Mouse (Mus musculus) naive thymus-derived CD4-positive, alpha-beta T cell, adult 5 months (primary cell): Measurements from ENCODE around the gene Mlc1. TPM values are rescaled to one million over a fixed set of nuclear protein-coding genes. Genes with fewer than 3 reads are reported as not detected.

ENCODE experiments used
- polyA plus RNA-seq: library from polyadenylated mRNA; unstranded; fragments of 100-300 nt; shearing (Covaris generic); gene quantifications from one replicate; pipeline ENCODE4 v1.2.1, GENCODE M21; 2017

The Mlc1 gene
- polyA plus RNA-seq: not detected

DNA sequence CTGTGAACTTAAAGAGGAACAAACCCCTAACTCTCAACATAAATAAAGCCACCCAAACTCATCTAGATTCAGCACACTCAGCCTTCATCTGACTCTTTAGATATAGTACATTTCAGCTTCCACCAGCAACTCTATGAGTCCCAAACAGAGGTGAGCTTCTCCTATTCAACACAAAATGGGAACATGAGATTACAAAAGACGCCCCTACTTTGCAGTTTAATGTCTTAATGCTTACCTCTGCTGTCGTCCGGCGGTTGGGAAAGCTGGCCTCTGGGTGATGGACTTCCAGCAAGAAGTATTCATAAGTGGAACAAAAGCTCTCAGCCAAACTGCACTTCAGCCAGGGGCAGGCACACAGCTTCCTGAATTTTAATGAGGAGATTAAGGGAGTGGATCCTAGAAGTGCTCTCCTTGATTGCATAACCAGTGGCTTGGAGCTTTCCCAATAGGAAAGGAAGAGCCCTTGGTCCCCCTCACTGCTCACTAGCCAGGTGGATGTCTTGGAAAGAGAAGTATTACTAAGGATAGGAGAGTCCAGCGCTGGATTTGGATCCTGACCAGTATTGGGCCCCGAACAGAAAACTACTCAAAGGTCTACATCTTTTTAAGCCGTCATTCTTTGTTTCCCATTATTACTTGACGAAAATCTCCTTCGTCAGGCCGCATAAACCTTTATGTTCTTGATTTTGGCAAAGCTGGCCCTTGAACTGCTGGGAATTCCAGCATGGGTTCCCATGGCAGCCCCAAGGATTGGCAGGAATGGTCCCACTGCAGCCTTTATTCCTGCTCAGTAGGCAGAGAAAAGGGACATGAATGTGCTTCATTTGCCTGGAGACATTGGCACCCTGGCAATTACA lies at the start of gene Mlc1:
Mlc1 (minus strand) TSS at position 727 of the 857 bp plus-strand sequence.

DNA sequence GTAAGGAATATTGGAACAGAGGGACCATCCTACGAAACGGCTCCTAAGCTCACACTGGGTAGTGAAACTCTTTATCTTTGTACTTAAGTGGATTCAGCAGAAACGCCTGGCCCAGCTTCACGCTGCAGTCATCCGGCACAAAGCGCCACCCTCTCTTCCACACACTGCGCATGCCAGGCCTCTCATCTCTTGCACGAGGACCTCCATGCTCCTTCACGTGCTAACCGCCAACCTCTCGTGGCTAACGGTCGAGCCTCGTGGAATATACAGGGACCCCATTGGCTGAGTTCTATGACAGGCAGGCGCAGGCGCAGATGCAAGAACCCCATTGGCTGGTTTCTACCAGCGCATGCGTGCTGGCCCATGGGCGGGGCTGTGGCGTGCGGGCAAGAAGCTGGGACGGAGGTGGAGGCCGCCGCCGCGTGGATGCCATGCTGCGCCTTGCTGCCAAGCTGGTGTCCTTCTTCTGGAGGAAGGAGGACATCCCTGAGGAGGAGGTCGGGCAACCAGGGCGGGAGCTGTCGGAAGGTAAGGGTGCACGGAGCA lies 3.8 kb upstream of the Mlc1 start, which contains the start of gene Mov10l1:
Mov10l1 (plus strand) TSS at position 376 of the 546 bp plus-strand sequence.

DNA sequence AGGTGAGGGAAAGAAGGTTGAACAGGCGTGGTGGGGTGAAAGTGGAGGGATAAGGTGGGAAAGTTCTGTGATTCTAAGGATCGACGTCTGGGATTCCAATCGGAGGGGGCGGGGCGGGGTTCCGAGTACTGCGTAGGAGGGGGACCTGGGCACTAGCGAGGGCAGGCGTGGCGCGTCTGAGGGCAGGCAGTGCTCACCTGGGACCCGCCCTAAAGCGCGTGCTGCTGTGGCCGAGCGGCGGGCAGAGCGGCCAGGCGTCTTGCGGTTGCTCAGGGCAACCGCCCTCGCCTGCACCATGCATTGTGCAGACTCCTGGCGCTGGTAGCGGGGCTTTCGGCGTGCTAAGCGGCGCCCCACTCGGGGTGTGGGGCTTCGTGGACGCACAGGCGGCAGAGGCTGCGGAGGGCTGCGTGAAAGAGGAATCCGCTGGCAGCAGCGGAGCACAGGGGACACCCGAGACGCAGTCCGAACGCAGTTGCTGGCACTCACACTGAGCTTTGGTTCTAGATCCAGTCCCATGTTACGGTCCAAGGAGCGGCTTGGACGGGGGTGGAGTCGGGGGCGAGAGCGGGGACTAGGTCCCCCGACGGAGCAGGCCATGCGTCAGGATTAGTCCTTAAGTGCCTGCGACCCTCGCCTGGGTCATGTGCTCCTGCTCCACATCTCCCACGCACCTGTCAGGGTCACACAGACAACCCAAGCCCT lies 24.3 kb downstream of the Mlc1 start, which contains the start of gene Ttll8:
Ttll8 (minus strand) TSS at position 51 of the 705 bp plus-strand sequence.

Other genes starting within 250 kb of the Mlc1 start
- 87.2 TPM for gene Brd1, start 244.8 kb downstream of the Mlc1 start, polyA plus RNA-seq
- gene Zbed4, start 227.3 kb downstream of the Mlc1 start, polyA plus RNA-seq: 4.7 TPM
- gene Alg12, start 159.7 kb downstream of the Mlc1 start, polyA plus RNA-seq: 8.5 TPM
- 27.6 TPM for gene Creld2, start 159.4 kb downstream of the Mlc1 start, polyA plus RNA-seq
- gene Pim3, start 116.8 kb downstream of the Mlc1 start, polyA plus RNA-seq: 91.6 TPM
- not detected for gene Ttll8, start 24.6 kb downstream of the Mlc1 start, polyA plus RNA-seq
- gene Mov10l1, start 3.9 kb upstream of the Mlc1 start, polyA plus RNA-seq: not detected
- not detected for gene Panx2, start 80.7 kb upstream of the Mlc1 start, polyA plus RNA-seq
- gene Trabd, start 96.1 kb upstream of the Mlc1 start, polyA plus RNA-seq: 58.6 TPM
- 31.4 TPM for gene Selenoo, start 110.1 kb upstream of the Mlc1 start, polyA plus RNA-seq
- 21.5 TPM for gene Tubgcp6, start 144.1 kb upstream of the Mlc1 start, polyA plus RNA-seq
- 33.3 TPM for gene Hdac10, start 149.7 kb upstream of the Mlc1 start, polyA plus RNA-seq
- gene Mapk12, start 161.7 kb upstream of the Mlc1 start, polyA plus RNA-seq: 1.6 TPM
- 40.2 TPM for gene Mapk11, start 170.6 kb upstream of the Mlc1 start, polyA plus RNA-seq
- gene Plxnb2, start 201.8 kb upstream of the Mlc1 start, polyA plus RNA-seq: 0.30 TPM
- 47.8 TPM for gene Dennd6b, start 217.5 kb upstream of the Mlc1 start, polyA plus RNA-seq
- gene Ppp6r2, start 232.5 kb upstream of the Mlc1 start, polyA plus RNA-seq: 14.5 TPM